Mouse (Mus musculus) hindbrain, embryonic 11.5 days (tissue): ENCODE data around the gene Hacl1. TPM values are rescaled to one million over a fixed set of nuclear protein-coding genes. Genes with fewer than 3 reads are reported as not detected.
A peak's percentile ranks its signal among the peaks of the same experiment; 100 is the strongest.

ENCODE experiments used
- ATAC-seq: fragments of 200-750 bp; cut with Nextera tagmentation; 2 replicates; pipeline ENCODE4 v1.8.0; 2017; ENCODE audit warnings: mild to moderate bottlenecking, moderate TSS enrichment, moderate library complexity; ENCODE audit not compliant: low FRiP score
- DNase-seq: peaks from one replicate; pipeline ENCODE4 v3.0.0-alpha.2; 2015; ENCODE audit warnings: low spot score
- H3K27ac ChIP-seq: fragments of 300-500 bp; sonication (generic); 2 replicates; pipeline ENCODE4 v1.5.1; 2014; ENCODE audit warnings: mild to moderate bottlenecking, low read depth, low read length
- H3K27me3 ChIP-seq: fragments of 300-500 bp; sonication (generic); 2 replicates; pipeline ENCODE4 v1.6.1; 2014; ENCODE audit warnings: mild to moderate bottlenecking, low read length, moderate library complexity, mixed read lengths; ENCODE audit not compliant: control insufficient read depth, insufficient read depth
- H3K36me3 ChIP-seq: fragments of 300-500 bp; sonication (generic); 2 replicates; pipeline ENCODE4 v1.6.1; 2014; ENCODE audit warnings: mild to moderate bottlenecking, low read length, moderate library complexity, mixed read lengths; ENCODE audit not compliant: control insufficient read depth, insufficient read depth
- H3K4me1 ChIP-seq: fragments of 300-500 bp; sonication (generic); replicated peaks from 2 replicates; pipeline ENCODE4 v1.6.1; 2014; ENCODE audit warnings: low read length, mixed read lengths; ENCODE audit not compliant: control insufficient read depth, insufficient read depth
- H3K4me2 ChIP-seq: fragments of 300-500 bp; sonication (generic); replicated peaks from 2 replicates; pipeline ENCODE4 v1.6.1; 2014; ENCODE audit warnings: mild to moderate bottlenecking, low read depth, low read length
- H3K4me3 ChIP-seq: fragments of 300-500 bp; sonication (generic); 2 replicates; pipeline ENCODE4 v1.5.1; 2014; ENCODE audit warnings: low read depth, low read length
- H3K9ac ChIP-seq: fragments of 300-500 bp; sonication (generic); 2 replicates; pipeline ENCODE4 v1.6.1; 2014; ENCODE audit warnings: low read depth, low read length
- H3K9me3 ChIP-seq: fragments of 300-500 bp; sonication (generic); 2 replicates; pipeline ENCODE4 v1.6.1; 2016; ENCODE audit warnings: low read length; ENCODE audit not compliant: control insufficient read depth
- WGBS: fragments of 180-500 bp; shearing (Covaris S2); extraction: QIAGEN DNeasy Blood & Tissue Kit; methylation state at CpG from one replicate; pipeline ENCODE4 v1.1.7; 2014; 5-methylcytosine and 5-hydroxymethylcytosine counted together
- polyA plus RNA-seq: library from polyadenylated mRNA; unstranded; fragments of >200 nt; fragmentation: Nextera tagmentation; extraction: Ambion mirVana; gene quantifications from 2 replicates; pipeline ENCODE4 v1.2.1, GENCODE M21; 2014

The Hacl1 gene
- polyA plus RNA-seq, 1 experiment from 2014 or later: 12.3 TPM

GRCm38 (mm10) chr14:31650347-31650746 lies 9.3 kb upstream of the Hacl1 start:
- Histone ChIP-seq H3K9me3 (peaks cover 3% of the 10 kb centered on the region; the same call in 1 of the 2 replicates), H3K4me2 (no peak overlapping the region), H3K27me3 (no peaks in the 10 kb centered on the region), H3K27ac (no peak overlapping the region), H3K9ac (no peak overlapping the region), H3K4me1 (no peaks in the 10 kb centered on the region), H3K36me3 (no peaks in the 10 kb centered on the region), H3K4me3 (no peak overlapping the region)
- WGBS: 98% methylated on average over 3 of the region's 3 CpGs
- ATAC-seq (no peak), DNase-seq (no peak)

DNA sequence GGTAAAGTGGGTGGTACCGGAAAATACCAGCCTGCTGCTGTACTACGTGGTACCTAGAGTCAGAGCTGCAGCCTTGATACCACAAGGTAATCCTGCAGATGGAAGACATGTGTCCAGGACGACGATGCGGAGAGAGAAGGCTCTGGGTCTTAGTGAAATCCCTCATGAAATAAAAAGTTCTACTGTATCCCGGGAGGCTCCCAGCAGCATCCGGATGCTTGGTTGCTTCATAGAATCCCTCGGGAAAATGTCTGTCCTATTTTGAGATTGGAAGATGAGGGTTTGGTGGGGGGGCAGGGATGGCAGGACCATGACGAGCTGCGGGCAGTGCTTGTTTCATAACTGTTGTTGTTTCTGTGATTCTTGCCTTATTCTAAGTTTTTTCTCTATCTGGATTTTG lies 6.9 kb upstream of the Hacl1 start:
- DNase-seq: no peak

GRCm38 (mm10) chr14:31645920-31646319 lies 4.8 kb upstream of the Hacl1 start:
- Histone ChIP-seq H3K4me1 (no peaks in the 10 kb centered on the region), H3K27me3 (no peaks in the 10 kb centered on the region), H3K36me3 (no peaks in the 10 kb centered on the region), H3K9me3 (peaks cover 3% of the 10 kb centered on the region; the same call in 1 of the 2 replicates), H3K27ac (no peak overlapping the region), H3K4me2 (no peak overlapping the region), H3K4me3 (no peak overlapping the region), H3K9ac (no peak overlapping the region)
- ATAC-seq (no peak), DNase-seq (no peak)
- 91% methylated on average over 7 of the region's 7 CpGs for WGBS

More for the DNA sequence above, 6.9 kb upstream of the Hacl1 start:
- Histone ChIP-seq H3K36me3 (no peaks in the 10 kb centered on the region), H3K4me2 (no peak overlapping the region), H3K27me3 (no peaks in the 10 kb centered on the region), H3K4me1 (no peaks in the 10 kb centered on the region), H3K4me3 (no peak overlapping the region), H3K27ac (no peak overlapping the region), H3K9me3 (peaks cover 3% of the 10 kb centered on the region; the same call in 1 of the 2 replicates), H3K9ac (no peak overlapping the region)
- ATAC-seq: no peak
- 90% methylated on average over 10 of the region's 10 CpGs for WGBS

DNA sequence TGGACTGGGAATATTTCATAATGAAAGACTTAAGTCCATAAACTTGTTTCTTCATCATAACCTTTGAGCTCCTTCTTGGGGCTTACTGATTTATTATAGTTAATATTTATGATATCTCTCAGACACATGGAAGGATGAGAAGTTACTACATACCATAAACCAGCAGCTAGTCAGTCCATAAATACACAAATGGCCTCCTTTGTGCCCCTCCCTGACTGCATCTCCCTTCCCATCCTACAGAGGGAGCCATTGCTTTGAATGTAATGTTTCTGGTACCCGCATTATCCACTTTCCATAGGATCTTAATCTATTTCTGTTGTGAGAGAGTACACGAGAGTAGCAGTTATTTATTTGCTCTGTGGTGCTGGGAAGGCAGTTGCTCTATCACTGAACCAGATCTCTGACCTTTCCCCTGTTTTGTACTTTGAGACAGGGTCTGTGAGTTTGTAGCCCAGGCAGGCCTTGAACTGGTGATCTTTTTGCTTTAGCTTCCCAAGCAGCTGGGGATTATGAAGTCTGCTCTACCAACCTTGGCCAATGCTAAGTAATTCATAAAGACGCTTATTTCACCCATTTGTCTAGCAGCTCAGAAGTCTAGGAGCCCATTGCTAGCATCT lies 4.0 kb upstream of the Hacl1 start:
- H3K27me3 ChIP-seq: no peaks in the 10 kb centered on the region
- no peak for DNase-seq
- 73% methylated on average over 3 of the region's 3 CpGs for WGBS
- H3K9me3 ChIP-seq: no peaks in the 10 kb centered on the region
- no peaks in the 10 kb centered on the region for H3K4me1 ChIP-seq
- H3K4me3 ChIP-seq: no peak overlapping the region
- no peak overlapping the region for H3K4me2 ChIP-seq
- H3K9ac ChIP-seq: no peak overlapping the region
- no peak overlapping the region for H3K27ac ChIP-seq
- ATAC-seq: no peak
- H3K36me3 ChIP-seq: no peaks in the 10 kb centered on the region

DNA sequence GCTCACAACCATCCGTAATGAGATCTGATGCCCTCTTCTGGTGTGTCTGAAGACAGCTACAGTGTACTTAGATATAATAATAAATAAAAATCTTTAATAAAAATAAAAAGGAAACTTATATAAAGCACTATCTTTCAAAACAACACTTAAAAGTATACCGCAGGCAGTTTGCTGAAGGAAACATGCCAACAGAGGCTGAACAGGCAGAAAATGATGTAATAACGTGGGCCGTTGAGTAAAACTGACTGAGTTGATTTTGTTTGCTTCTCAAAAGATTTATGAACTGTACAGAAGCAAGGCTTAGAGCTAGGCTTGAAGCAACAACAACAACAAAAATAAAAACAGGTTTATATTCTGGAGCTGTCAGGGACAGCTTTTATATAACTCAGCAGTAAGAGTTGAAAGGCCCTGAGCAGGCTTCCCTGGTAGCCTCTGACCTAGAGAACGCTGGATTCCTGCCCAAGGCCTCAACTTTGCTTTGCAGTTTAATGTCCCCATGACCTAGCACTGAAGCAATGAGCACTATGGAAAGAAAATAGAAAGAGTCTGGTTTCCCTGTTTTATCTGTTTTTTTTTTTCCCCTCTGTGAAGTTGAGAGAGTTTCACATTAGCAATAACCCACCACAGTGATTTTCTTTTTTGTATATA lies 3.2 kb upstream of the Hacl1 start:
- Histone ChIP-seq H3K4me2 (no peak overlapping the region), H3K9me3 (no peaks in the 10 kb centered on the region), H3K4me1 (no peaks in the 10 kb centered on the region), H3K9ac (no peak overlapping the region), H3K36me3 (no peaks in the 10 kb centered on the region), H3K27ac (no peak overlapping the region), H3K4me3 (no peak overlapping the region), H3K27me3 (no peaks in the 10 kb centered on the region)
- 89% methylated on average over 5 of the region's 5 CpGs for WGBS
- ATAC-seq (no peak), DNase-seq (no peak)

- Histone ChIP-seq H3K9me3 (no peaks in the 10 kb centered on the region), H3K9ac (peak overlapping the region; percentile 53), H3K4me2 (peak overlapping the region; percentile 59), H3K27me3 (no peaks in the 10 kb centered on the region), H3K36me3 (no peaks in the 10 kb centered on the region), H3K4me1 (no peaks in the 10 kb centered on the region), H3K27ac (no peak overlapping the region), H3K4me3 (peak overlapping the region; percentile 47)
- WGBS: 76% methylated on average over 9 of the region's 9 CpGs
- DNase-seq (no peak), ATAC-seq (no peak; the same call in 1 of the 2 replicates)
These were observed 545 bp upstream of the Hacl1 start for GRCm38 (mm10) chr14:31641506-31642155.

GRCm38 (mm10) chr14:31640346-31640889 lies 668 bp downstream of the Hacl1 start, which contains the start of gene Gm49387:
Gene Gm49387 (minus strand): TSS chr14:31640878.
- ATAC-seq: peak; percentile 72
- no peak for DNase-seq
- Histone ChIP-seq H3K9ac (peak within 1 kb of the TSS; percentile 53), H3K27ac (0 out of 2 replicates have a peak within 1 kb of the TSS, but pooled peaks have one; percentile 32), H3K27me3 (no peaks in the 10 kb centered on the region), H3K4me1 (no peaks in the 10 kb centered on the region), H3K9me3 (no peaks in the 10 kb centered on the region), H3K36me3 (no peaks in the 10 kb centered on the region), H3K4me3 (peak within 1 kb of the TSS; percentile 47), H3K4me2 (peak within 1 kb of the TSS; percentile 59)
- WGBS: 4% methylated on average over 26 of the region's 26 CpGs

DNA sequence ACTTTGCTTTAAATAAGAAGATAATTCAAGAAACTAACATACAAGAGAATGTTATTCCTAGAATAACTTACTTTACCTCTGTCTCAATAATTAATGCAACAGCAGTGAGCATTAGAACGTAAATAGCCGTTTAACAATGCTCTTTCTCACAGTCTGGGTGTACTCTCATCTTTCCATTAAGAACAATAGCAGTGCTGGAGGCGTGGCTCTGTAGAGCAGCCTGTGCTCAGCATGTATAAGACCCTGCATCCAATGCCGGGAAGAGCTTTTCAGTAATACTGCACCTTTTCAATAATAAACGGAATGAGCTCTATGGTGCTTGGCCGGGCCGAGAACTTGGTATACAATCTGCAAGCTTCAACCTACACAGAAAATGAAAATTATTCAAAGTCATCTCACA lies 10.4 kb downstream of the Hacl1 start:
- no peak for ATAC-seq
- WGBS: 50% methylated on average over 7 of the region's 7 CpGs
- Histone ChIP-seq H3K4me3 (no peak overlapping the region), H3K36me3 (no peaks in the 10 kb centered on the region), H3K9me3 (no peaks in the 10 kb centered on the region), H3K4me1 (no peaks in the 10 kb centered on the region), H3K9ac (no peak overlapping the region), H3K27me3 (no peaks in the 10 kb centered on the region), H3K4me2 (no peak overlapping the region), H3K27ac (no peak overlapping the region)
- peak; percentile 33 for DNase-seq
